Mouse (Mus musculus) urinary bladder, postnatal 14 days (tissue): ENCODE data around the gene Atp8b3.

Source experiments
- DNase-seq: peaks from one replicate; pipeline ENCODE4 v3.0.0; 2021; ENCODE audit warnings: low spot score

The Atp8b3 gene

GRCm38 (mm10) chr10:80538710-80539394 is at the start of gene Atp8b3:
Gene Atp8b3 (minus strand): TSS chr10:80539124.
- peak; percentile 87 for DNase-seq

DNA sequence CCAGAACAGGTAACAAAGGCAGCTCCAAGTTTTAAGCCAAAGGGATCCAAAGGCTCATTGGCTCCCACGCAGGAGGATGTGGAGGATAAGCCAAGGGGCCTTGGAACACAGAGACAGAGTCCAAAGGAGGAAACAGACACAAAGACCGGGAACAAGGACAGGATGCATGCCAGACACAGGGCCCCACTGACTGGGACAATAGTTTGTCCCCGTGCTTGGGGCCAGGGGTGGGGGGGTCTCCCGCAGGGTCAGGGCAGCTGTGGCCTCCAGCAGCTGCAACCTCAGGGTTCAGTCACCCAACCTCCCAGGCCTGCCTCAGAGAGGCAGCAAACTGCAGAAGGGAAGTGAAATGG is 48.4 kb upstream of the Atp8b3 start:
- DNase-seq: no peak

DNA sequence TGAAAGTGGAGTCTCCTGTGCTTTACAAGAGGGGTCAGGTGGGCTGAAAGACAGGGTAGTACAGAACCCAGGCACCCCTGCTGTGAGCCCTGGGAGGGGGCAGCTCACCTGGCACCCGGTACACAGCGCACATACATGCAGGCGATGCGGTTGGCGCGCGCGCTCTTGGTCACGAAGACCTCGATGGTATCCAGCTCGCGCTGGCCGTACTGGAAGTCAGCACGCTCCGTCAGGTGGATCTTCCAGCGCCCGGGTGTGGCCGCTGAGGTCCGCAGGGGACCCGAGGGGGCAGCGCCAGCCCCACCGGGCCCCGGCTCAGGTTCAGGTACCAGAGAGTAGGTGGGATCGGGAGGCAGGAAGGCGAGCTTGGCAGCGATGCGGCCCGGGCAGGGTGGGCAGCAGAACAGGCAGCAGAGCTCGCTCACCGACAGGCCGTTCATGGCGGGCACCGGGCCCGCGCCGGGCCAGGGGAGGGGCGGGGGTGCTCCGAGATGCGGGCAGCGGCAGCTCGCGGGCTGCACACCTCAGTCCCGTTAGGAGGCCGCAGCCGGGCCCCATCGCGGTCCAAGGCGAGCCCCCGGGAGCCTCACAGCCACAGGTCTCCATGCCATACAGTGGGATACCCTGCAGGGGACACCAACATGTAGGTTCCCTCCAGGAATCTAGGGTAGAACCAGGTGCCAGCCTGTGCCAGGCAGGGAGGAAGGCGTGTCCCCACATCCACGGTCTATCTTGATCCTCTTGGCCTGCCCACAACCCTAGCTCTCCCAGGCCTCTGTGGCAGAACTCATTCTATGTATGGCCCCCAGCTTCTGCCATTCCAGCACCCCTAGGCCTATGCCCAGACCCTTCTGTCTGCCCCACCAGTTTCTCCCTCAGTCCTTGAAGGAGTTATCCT is 47.7 kb upstream of the Atp8b3 start:
- no peak for DNase-seq

DNA sequence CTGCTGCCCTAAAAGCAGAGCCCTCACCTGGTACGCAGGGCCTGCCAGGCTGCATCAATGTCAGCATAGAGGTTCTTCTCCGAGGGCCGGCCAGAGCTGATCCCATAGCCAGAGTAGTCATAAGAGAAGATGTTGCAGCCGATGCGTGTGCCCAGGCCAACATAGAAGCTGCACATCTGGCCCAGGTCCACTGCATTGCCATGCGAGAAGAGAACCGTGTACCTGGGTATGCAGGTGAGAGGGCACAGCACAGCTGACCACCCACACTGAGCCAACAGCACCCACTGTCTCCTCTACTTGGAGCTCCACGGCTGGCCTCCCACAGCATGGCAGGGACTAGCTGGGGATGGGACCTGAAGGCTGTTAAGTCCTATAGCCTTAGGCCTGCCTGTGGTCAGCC is 46.7 kb upstream of the Atp8b3 start:
- no peak for DNase-seq

- no peak for DNase-seq
Measured at GRCm38 (mm10) chr10:80584642-80585552, 46.0 kb upstream of the Atp8b3 start.

GRCm38 (mm10) chr10:80584045-80584488 is 45.1 kb upstream of the Atp8b3 start:
- DNase-seq: no peak

DNA sequence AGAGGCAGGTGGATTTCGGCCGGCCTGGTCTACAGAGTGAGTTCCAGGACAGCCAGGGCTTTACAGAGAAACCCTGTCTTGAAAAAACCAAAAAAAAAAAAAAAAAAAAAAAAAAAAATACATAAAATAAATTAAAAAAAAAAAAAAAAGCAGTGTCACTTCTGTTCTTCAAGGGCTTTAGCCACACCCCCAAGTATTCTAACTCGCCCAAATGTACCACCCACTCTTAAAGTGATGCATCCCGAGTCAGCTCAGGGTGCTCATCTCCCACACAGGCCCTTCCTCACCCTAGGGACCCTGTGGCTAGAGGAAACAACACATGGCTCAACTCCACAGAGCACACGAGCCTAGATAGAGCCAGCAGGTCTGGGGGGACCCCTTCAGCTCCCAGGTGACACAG is 44.1 kb upstream of the Atp8b3 start:
- no peak for DNase-seq

DNA sequence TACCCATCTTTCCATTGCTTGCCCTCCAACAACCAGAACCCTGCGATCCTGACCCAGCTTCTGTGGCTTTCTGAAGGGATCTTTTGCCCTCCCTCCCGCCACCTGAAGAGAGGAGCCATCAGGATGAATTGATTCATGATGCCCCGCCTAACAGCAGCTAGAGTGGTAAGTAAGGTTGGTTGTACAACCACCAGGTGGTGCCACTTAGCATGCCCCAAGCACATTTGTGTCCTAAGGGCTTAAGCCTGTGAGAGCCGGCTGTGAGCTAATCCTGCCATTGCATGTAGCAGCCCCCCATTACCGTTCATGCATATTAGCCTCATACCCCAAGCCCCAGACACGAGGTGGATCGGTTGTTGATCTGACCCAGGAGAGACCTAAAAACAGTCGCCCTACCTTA is 40.0 kb upstream of the Atp8b3 start:
- DNase-seq: peak; percentile 67

GRCm38 (mm10) chr10:80578131-80578750 is 39.3 kb upstream of the Atp8b3 start:
- peak; percentile 87 for DNase-seq

GRCm38 (mm10) chr10:80577195-80578130 is 38.5 kb upstream of the Atp8b3 start, which contains the start of gene Klf16:
Gene Klf16 (minus strand): TSS chr10:80577321.
- DNase-seq: peak; percentile 99

GRCm38 (mm10) chr10:80576351-80577194 is 37.6 kb upstream of the Atp8b3 start:
- peak; percentile 65 for DNase-seq

- no peak for DNase-seq
Measured at GRCm38 (mm10) chr10:80575925-80576324, 37.0 kb upstream of the Atp8b3 start.

DNA sequence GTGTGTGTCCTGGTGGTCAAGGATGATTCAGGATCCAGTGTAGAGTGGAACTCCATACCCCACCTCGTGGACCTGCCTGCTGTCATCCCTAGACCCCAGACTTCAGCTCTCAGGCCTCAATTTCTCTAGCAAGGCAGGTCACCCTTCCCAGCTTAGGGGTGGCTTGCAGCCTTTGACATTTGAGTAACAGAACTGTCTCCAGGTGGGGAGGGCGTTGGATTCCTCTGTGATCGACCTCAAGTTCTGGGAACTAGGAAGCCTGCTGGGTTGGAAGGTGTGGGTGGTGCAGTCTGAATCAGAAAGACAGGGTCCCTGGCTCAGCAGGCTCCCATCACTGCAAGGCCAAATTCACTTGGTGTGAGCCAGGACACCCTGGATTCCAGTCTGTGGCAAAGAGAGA is 36.0 kb upstream of the Atp8b3 start:
- no peak for DNase-seq

- DNase-seq: no peak
Measured at GRCm38 (mm10) chr10:80573944-80574343, 35.0 kb upstream of the Atp8b3 start.

- DNase-seq: no peak
Measured at GRCm38 (mm10) chr10:80572477-80572876, 33.6 kb upstream of the Atp8b3 start.

- DNase-seq: no peak
Measured at GRCm38 (mm10) chr10:80570871-80571836, 32.2 kb upstream of the Atp8b3 start.

GRCm38 (mm10) chr10:80570419-80570818 is 31.5 kb upstream of the Atp8b3 start:
- no peak for DNase-seq

GRCm38 (mm10) chr10:80569664-80570066 is 30.7 kb upstream of the Atp8b3 start:
- peak; percentile 65 for DNase-seq
